Mouse (Mus musculus) cerebellum, adult 2 months (tissue): ENCODE data around the gene Banp. TPM values are rescaled to one million over a fixed set of nuclear protein-coding genes. Genes with fewer than 3 reads are reported as not detected.

Source experiments
- DNase-seq, 2 experiments: peaks; one replicate each; pipeline ENCODE4 v3.0.0; 2021
- H3K27ac ChIP-seq: fragments of 200-500 bp; 2 replicates; pipeline ENCODE4 v1.5.1; 2012; ENCODE audit warnings: low read length, control low read depth, inconsistent platforms; ENCODE audit not compliant: insufficient read depth
- H3K27me3 ChIP-seq: fragments of 200-500 bp; 2 replicates; pipeline ENCODE4 v1.6.1; 2012; ENCODE audit warnings: inconsistent platforms, mild to moderate bottlenecking, low read length, moderate library complexity; ENCODE audit not compliant: control insufficient read depth, insufficient read depth
- H3K4me1 ChIP-seq: fragments of 200-500 bp; 2 replicates; pipeline ENCODE4 v1.6.1; 2011; ENCODE audit warnings: low read length; ENCODE audit not compliant: control insufficient read depth, insufficient read depth
- H3K4me3 ChIP-seq: fragments of 200-500 bp; replicated peaks from 2 replicates; pipeline ENCODE3; 2011; ENCODE audit warnings: mild to moderate bottlenecking, low read depth, low read length, control low read depth; ENCODE audit not compliant: insufficient read depth
- CTCF ChIP-seq: fragments of 200-500 bp; IDR thresholded peaks from 2 replicates; pipeline ENCODE4 v1.5.1; 2011; ENCODE audit warnings: low read depth, mild to moderate bottlenecking, control low read depth, low read length, moderate library complexity, borderline replicate concordance; ENCODE audit not compliant: insufficient read depth
- POLR2A ChIP-seq: fragments of 200-500 bp; IDR thresholded peaks from 2 replicates; pipeline ENCODE4 v1.6.1; 2011; ENCODE audit warnings: low read length, control low read depth, borderline replicate concordance; ENCODE audit not compliant: insufficient read depth
- WGBS: fragments of 180-500 bp; shearing (Covaris S2); methylation state at CpG from one replicate; pipeline ENCODE4 v1.1.7; 2018; 5-methylcytosine and 5-hydroxymethylcytosine counted together
- polyA plus RNA-seq: library from polyadenylated mRNA; depleted of rRNA; stranded (reverse); fragments of >200 nt; gene quantifications from 2 replicates; pipeline ENCODE4 v1.2.3, GENCODE M21; 2012; rRNA removed

The Banp gene
- polyA plus RNA-seq, 1 experiment, result 67.1 TPM

DNA sequence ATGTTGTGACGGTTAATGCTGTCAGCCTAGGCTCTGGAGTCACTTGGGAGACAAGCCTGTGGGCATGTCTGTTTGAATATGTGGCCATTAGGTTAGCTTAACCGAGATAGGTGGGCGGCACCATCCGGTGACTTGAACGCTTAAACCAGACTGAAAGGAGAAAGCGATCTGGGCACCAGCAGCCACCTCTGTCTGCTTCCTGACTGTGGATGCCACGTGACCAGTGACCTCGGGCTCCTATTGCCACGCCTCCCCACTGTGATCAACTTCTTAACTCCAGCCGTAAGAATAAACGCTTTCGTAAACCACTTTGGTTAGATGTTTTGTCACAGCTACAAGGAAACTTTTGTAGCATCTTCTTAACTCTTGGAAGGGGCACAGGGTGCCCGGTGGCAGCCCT, 119.1 kb downstream of the Banp start:
- peaks cover 6% of the 10 kb centered on the region for H3K4me1 ChIP-seq
- no peak overlapping the region for H3K27ac ChIP-seq
- 80% methylated on average over 13 of the region's 13 CpGs for WGBS
- no peaks in the 10 kb centered on the region for H3K27me3 ChIP-seq
- TF ChIP-seq CTCF (no peak), POLR2A (no peak)
- H3K4me3 ChIP-seq, result no peak overlapping the region
- DNase-seq, result no peak

DNA sequence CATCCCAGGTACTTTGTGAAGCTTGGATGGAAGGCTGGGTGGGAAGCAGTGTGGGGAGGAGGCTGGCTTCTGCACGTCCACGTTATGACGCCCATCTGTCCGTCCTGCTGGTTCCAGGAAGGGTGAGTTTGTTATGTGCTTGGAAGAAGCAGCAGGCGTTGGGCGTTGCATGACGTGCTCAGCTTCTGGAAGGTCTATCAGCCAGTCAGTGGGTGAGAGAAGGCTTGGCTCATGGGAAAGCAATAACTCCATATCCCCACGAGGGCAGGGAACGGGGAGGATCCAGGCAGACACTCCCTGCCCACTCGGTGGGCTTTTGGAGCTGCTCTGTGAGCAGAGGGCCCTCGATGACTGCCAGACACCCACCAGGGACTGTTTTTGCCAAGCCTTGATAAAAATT, 119.7 kb downstream of the Banp start:
- 42% methylated on average over 11 of the region's 11 CpGs for WGBS
- no peak for DNase-seq
- no peak overlapping the region for H3K4me3 ChIP-seq
- no peaks in the 10 kb centered on the region for H3K27me3 ChIP-seq
- H3K27ac ChIP-seq, result no peak overlapping the region
- TF ChIP-seq POLR2A, result no peak
- no peak for TF ChIP-seq CTCF
- H3K4me1 ChIP-seq, result no peaks in the 10 kb centered on the region; the same call in 1 of the 2 replicates

DNA sequence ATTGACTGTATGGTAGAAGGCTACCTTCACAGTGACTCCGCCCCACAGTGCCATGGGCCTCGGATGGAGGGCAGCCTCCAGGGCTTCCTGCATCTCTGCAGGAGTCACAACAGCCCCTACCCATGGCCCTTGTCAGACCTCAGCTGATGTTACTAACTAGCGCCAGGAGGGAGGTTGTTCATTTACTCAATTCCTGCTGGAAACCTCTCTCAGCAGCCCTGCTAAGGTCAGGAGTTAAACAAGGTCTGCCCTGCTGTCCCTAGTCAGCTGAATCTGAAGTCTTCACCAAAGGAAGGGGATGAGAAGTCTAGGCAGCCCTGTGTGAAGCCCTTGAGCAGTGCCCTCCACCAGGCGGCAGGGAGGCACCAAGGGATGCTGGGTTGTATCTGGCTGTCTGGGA, 121.6 kb downstream of the Banp start:
- WGBS, result 78% methylated on average over 4 of the region's 4 CpGs

DNA sequence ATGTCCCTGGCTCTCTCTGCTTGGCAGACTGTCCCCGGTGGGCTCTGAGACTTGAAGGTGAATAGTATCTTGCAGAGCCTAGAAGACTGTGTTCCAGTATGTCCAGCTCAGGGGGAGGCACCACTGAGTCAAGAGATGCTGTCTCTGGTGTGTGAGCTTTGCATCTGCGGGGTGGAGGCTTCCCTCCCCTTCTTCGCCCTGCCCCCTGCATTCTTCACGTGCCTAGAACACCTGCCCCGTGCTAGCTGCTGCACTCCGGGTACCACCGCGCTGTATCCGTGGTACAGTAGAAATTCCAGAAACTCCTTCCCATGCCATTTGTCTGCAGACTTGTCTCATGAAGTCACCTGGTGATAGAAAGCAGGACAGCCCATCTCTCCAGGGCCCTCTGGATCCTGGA, 124.4 kb downstream of the Banp start:
- H3K27me3 ChIP-seq, result no peaks in the 10 kb centered on the region
- no peak for TF ChIP-seq CTCF
- TF ChIP-seq POLR2A, result no peak
- DNase-seq, result no peak
- no peak overlapping the region for H3K4me3 ChIP-seq
- no peaks in the 10 kb centered on the region for H3K4me1 ChIP-seq
- 88% methylated on average over 9 of the region's 9 CpGs for WGBS
- no peak overlapping the region for H3K27ac ChIP-seq

More for the DNA sequence above, 121.6 kb downstream of the Banp start:
- Histone ChIP-seq H3K27me3 (no peaks in the 10 kb centered on the region), H3K27ac (no peak overlapping the region), H3K4me3 (no peak overlapping the region), H3K4me1 (no peaks in the 10 kb centered on the region)
- no peak for DNase-seq
- TF ChIP-seq POLR2A, result no peak
- no peak for TF ChIP-seq CTCF

DNA sequence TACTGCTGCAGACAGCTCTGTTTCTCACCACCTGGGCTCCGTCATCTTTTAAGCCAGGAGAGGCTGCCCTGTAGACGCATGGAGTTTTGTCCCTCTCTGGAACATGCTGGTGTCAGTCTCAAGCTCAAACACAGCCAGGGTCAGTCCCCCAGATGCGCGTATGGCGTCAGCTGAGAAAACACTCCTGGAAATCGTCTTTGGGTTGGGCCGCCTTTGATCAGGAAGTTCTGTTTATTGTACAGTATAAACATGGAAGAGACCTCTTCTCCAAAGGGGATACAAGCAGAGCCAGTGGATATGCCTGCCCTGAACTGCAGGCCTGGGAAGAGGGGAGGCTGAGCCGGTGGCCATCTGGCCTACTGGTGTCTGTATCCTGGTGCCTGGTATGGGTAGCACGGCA, 124.9 kb downstream of the Banp start:
- no peak for DNase-seq
- WGBS, result 89% methylated on average over 9 of the region's 9 CpGs
- TF ChIP-seq CTCF (no peak), POLR2A (no peak)
- no peak overlapping the region for H3K27ac ChIP-seq
- no peak overlapping the region for H3K4me3 ChIP-seq
- no peaks in the 10 kb centered on the region for H3K4me1 ChIP-seq
- no peaks in the 10 kb centered on the region for H3K27me3 ChIP-seq

DNA sequence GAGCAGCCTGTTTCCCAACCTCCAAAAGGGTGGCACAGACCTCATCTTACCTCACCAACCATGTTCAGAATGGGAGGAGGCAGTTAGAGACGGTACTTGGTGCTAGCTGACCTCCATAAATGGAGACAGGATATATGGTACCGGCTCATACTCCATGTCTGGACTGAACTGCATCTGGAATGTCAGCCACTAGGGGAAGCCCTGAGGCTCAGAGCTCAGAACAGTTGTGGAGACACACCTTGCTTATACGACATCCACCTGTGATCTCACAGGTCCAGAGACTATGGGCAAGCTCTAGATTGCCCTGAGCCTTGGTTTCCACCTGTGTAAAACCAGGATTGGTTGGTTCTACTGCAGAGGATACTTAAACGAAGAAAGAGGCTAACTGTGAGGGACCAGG, 125.4 kb downstream of the Banp start:
- Histone ChIP-seq H3K4me1 (no peaks in the 10 kb centered on the region), H3K4me3 (no peak overlapping the region), H3K27ac (no peak overlapping the region), H3K27me3 (no peaks in the 10 kb centered on the region)
- 88% methylated on average over 4 of the region's 4 CpGs for WGBS
- no peak for TF ChIP-seq POLR2A
- 0 out of 2 replicates have a peak, but pooled peaks have one; percentile 1 for TF ChIP-seq CTCF
- DNase-seq, result no peak

DNA sequence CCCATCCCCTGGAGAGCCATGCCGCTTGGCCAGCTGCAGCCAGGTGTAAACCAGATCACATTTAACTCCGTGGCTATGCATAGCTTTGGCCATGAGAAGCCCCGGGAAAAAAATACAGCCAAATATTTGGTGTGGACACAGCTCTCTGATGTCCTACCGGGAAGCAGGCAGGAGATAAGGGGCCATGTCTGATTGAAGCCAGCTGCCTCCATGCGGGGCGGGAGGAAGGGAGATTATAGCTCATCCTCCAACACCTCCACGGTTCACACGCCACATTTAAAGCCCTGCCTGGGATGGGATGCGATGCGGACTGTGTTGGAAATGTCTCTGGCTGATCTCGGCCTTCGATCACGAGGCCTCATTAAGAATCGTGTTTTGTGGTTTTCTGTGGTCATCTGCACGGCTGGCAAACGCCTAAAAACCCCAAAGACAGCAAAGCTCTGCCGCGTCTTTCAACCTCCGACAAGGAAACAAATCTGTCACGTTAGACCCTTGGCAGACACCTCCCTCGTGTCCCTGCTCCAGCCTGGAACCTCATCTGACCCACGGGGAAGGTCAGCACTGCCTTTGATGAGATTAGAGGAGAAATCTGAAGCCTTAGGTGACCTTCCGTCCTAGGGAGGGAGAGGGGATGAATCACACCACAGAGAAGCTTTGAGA, 126.8 kb downstream of the Banp start:
- Histone ChIP-seq H3K4me1 (no peaks in the 10 kb centered on the region), H3K4me3 (no peak overlapping the region), H3K27me3 (no peaks in the 10 kb centered on the region), H3K27ac (no peak overlapping the region)
- DNase-seq, result no peak
- TF ChIP-seq POLR2A, result no peak
- no peak for TF ChIP-seq CTCF
- 61% methylated on average over 23 of the region's 23 CpGs for WGBS

DNA sequence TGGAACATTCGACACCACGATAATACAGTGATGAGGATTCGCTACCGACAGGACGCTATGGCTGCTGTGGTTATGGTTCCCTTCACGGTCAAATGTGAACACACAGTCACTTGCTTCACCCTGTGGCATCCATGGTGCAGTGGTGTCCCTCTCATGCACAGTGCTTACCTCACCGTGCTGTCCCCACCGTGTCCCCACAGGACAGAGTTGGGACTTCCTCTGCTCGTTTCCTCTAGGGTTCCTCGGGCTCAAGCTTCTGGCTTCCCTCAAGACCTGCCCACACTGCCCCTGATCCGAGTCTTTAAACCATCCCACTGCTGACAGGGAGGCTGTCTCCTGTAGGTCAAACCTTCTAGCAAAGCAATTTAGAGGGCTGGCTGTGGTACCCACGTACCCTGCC, 128.8 kb downstream of the Banp start:
- no peak for DNase-seq
- peaks cover 2% of the 10 kb centered on the region; the same call in 1 of the 2 replicates for H3K4me1 ChIP-seq
- 89% methylated on average over 12 of the region's 12 CpGs for WGBS
- no peak overlapping the region for H3K27ac ChIP-seq
- H3K27me3 ChIP-seq, result no peaks in the 10 kb centered on the region
- TF ChIP-seq POLR2A, result no peak
- no peak for TF ChIP-seq CTCF
- H3K4me3 ChIP-seq, result no peak overlapping the region

Other genes with a start within 250 kb of the Banp start
- gene Jph3, start 220.1 kb upstream of the Banp start, polyA plus RNA-seq, result 143 and 154 TPM in 2 replicates
- gene Klhdc4, start 120.2 kb upstream of the Banp start, polyA plus RNA-seq, result 43.6 and 47.1 TPM in 2 replicates
- gene Slc7a5, start 42.1 kb upstream of the Banp start, polyA plus RNA-seq, result 70.7 and 78.0 TPM in 2 replicates
- 0.44 and 0.59 TPM in 2 replicates for gene Car5a, start 4.8 kb upstream of the Banp start, polyA plus RNA-seq